Mouse (Mus musculus) limb, embryonic 14.5 days (tissue): Measurements from ENCODE around the gene Id2. TPM values are rescaled to one million over a fixed set of nuclear protein-coding genes. Genes with fewer than 3 reads are reported as not detected.

Experiments used
- ATAC-seq: fragments of 200-750 bp; cut with Nextera tagmentation; 2 replicates; pipeline ENCODE4 v1.8.0; 2017; ENCODE audit warnings: low read depth, moderate number of reproducible peaks, moderate TSS enrichment; ENCODE audit not compliant: low FRiP score
- DNase-seq: peaks from one replicate; pipeline ENCODE4 v3.0.0-alpha.2; 2015; ENCODE audit warnings: low spot score
- H3K27ac ChIP-seq: fragments of 300-500 bp; sonication (generic); replicated peaks from 2 replicates; pipeline ENCODE4 v1.5.1; 2014; ENCODE audit warnings: low read depth, mild to moderate bottlenecking, low read length, moderate library complexity, mixed read lengths
- H3K27me3 ChIP-seq: fragments of 300-500 bp; sonication (generic); 2 replicates; pipeline ENCODE4 v1.6.1; 2014; ENCODE audit warnings: low read length, mixed read lengths; ENCODE audit not compliant: control insufficient read depth, insufficient read depth
- H3K36me3 ChIP-seq: fragments of 300-500 bp; sonication (generic); 2 replicates; pipeline ENCODE4 v1.6.1; 2014; ENCODE audit warnings: mild to moderate bottlenecking, low read length, moderate library complexity, mixed read lengths; ENCODE audit not compliant: control insufficient read depth, insufficient read depth
- H3K4me1 ChIP-seq: fragments of 300-500 bp; sonication (generic); 2 replicates; pipeline ENCODE4 v1.6.1; 2014; ENCODE audit warnings: antibody characterized with exemption, low read length, mixed read lengths; ENCODE audit not compliant: control insufficient read depth, insufficient read depth
- H3K4me2 ChIP-seq: fragments of 300-500 bp; sonication (generic); replicated peaks from 2 replicates; pipeline ENCODE4 v1.6.1; 2014; ENCODE audit warnings: low read depth, mild to moderate bottlenecking, low read length, moderate library complexity; ENCODE audit not compliant: severe bottlenecking
- H3K4me3 ChIP-seq: fragments of 300-500 bp; sonication (generic); replicated peaks from 2 replicates; pipeline ENCODE4 v1.5.1; 2014; ENCODE audit warnings: low read length
- H3K9ac ChIP-seq: fragments of 300-500 bp; sonication (generic); 2 replicates; pipeline ENCODE4 v1.6.1; 2014; ENCODE audit warnings: mild to moderate bottlenecking, low read depth, low read length, moderate library complexity; ENCODE audit not compliant: severe bottlenecking
- H3K9me3 ChIP-seq: fragments of 300-500 bp; sonication (generic); 2 replicates; pipeline ENCODE4 v1.6.1; 2016; ENCODE audit warnings: low read length; ENCODE audit not compliant: control insufficient read depth
- POLR2A ChIP-seq: fragments of 200-500 bp; IDR thresholded peaks from 2 replicates; pipeline ENCODE4 v1.8.0; 2012; ENCODE audit warnings: inconsistent platforms, mild to moderate bottlenecking, moderate library complexity, borderline replicate concordance; ENCODE audit not compliant: insufficient read depth, insufficient read length; ENCODE audit errors: extremely low read depth
- WGBS: fragments of 180-500 bp; shearing (Covaris S2); extraction: QIAGEN DNeasy Blood & Tissue Kit; methylation state at CpG from one replicate; pipeline ENCODE4 v1.1.7; 2014; 5-methylcytosine and 5-hydroxymethylcytosine counted together
- polyA plus RNA-seq, 2 experiments: library from polyadenylated mRNA; depleted of rRNA in 1 of 2; stranded (reverse) in 1 of 2; unstranded in 1 of 2; fragments of >200 nt; fragmentation: Nextera tagmentation in 1 of 2; extraction: Ambion mirVana in 1 of 2; gene quantifications; 2 replicates each; pipeline versions ENCODE4 v1.2.1 to v1.2.3; 2012 to 2014

The Id2 gene
- polyA plus RNA-seq, 2 experiments: 165 to 317 TPM

DNA sequence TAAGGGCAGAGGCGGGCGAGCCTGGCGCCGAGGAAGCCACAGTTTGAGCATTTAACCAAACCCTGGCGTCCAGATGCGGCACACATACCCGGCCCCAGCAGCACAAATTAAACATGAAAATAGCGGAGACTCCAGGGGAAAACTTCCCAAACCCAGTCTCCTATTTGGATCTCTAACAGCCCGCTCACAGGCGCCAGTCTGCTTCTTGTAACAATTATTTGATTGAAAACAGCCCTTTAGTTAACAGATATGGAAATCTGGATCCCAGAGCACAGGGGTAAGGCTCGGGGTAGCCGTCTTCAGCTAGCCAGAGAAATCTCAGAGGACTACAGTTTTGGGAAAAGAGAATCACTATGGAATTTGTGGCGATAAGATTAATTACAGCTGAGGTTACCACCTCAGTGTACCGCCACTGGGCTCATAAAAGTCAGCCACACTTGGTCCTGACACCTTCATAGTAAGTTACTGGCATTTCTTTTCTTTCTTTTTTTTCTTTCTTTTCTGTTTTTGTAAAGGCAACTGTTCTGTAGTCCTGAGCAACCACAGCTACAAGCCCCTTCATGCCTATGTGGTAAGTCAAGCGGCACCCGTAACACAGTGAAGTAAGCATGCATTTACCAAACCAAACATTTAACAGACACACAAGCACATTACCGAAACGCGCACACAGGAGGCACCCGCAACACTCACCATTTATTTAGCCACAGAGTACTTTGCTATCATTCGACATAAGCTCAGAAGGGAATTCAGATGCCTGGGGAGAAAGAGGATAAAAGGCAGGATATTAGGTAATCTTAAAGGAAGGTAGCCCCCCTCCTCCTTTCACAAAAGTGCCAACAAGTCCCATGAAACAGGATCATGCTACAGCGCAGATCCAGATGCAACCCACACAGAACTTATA lies 2.1 kb downstream of the Id2 start:
- no peak for TF ChIP-seq POLR2A
- WGBS: under 1% methylated on average over 22 of the region's 22 CpGs

DNA sequence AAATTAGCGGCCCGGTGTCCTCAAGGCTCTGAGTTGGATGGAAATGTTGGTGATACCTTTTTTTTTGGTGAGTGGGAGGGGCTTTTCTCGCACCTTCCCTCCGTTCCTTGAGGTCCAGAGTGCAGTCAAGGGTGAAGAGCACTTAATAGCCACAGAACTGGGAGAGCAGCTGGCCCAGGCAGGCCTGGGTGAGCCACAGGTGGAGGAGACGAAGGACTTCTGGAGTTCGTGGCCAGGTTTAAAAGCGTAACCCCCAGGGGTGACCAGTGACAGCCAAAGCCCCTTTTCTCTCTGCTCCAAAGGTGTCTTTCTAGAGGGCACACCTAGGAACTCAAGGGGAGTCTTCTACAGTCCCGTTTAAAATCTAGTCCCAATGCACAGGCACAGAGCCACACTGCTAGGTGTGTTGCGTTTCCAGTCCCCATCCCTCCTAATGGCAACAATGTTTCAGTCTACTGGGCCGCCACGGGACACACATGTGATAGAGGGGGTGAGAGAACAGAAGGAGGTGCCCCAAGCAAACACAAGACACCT lies 3.6 kb downstream of the Id2 start:
- no peaks in the 10 kb centered on the region for H3K36me3 ChIP-seq
- ATAC-seq (no peak), DNase-seq (no peak)
- no peak for TF ChIP-seq POLR2A
- H3K4me3 ChIP-seq: peak overlapping the region; percentile 40
- no peaks in the 10 kb centered on the region for H3K9me3 ChIP-seq
- no peaks in the 10 kb centered on the region for H3K27me3 ChIP-seq
- H3K4me1 ChIP-seq: peaks cover 28% of the 10 kb centered on the region
- 11% methylated on average over 11 of the region's 11 CpGs for WGBS
- peak overlapping the region; percentile 65 for H3K4me2 ChIP-seq
- no peak overlapping the region; the same call in 1 of the 2 replicates for H3K27ac ChIP-seq
- peak overlapping the region; percentile 46 for H3K9ac ChIP-seq

More for the DNA sequence above, 2.1 kb downstream of the Id2 start:
- peak overlapping the region; percentile 76 for H3K27ac ChIP-seq
- peak overlapping the region; percentile 95 for H3K4me2 ChIP-seq
- H3K36me3 ChIP-seq: no peaks in the 10 kb centered on the region
- DNase-seq (peak; percentile 77), ATAC-seq (no peak)
- H3K27me3 ChIP-seq: no peaks in the 10 kb centered on the region
- H3K4me1 ChIP-seq: peaks cover 28% of the 10 kb centered on the region
- H3K9me3 ChIP-seq: no peaks in the 10 kb centered on the region
- H3K9ac ChIP-seq: peak overlapping the region; percentile 78
- peak overlapping the region; percentile 84 for H3K4me3 ChIP-seq

DNA sequence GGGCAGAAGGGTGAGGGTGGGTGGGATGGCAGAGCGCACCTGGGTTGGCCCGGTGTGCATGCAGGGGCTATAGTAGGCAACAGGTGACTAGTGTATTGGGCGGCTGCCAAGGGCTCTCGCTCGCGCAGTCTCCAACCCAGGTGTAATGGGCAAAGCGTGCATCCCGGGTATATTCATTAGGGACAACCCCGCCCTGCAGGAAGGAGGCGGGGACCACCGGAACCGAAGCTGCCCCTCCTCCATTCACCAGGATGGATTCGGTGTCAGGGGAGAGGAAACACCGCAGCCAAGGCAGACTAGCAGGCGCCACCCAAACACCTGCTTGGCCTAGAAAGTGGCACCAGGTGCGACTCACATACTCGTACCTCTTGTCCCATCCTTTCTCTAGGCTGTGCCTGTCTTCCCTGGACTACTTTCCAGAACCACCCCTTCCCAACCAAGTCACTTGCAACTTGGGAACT lies 4.2 kb downstream of the Id2 start:
- Histone ChIP-seq H3K36me3 (no peaks in the 10 kb centered on the region), H3K4me2 (peak overlapping the region; percentile 65), H3K4me3 (peak overlapping the region; percentile 40), H3K9me3 (no peaks in the 10 kb centered on the region), H3K27me3 (no peaks in the 10 kb centered on the region), H3K27ac (no peak overlapping the region), H3K9ac (peak overlapping the region; percentile 46; the same call in 1 of the 2 replicates), H3K4me1 (peaks cover 25% of the 10 kb centered on the region)
- ATAC-seq: no peak; the same call in 1 of the 2 replicates
- WGBS: 2% methylated on average over 13 of the region's 17 CpGs
- TF ChIP-seq POLR2A: no peak
- DNase-seq: peak; percentile 63

DNA sequence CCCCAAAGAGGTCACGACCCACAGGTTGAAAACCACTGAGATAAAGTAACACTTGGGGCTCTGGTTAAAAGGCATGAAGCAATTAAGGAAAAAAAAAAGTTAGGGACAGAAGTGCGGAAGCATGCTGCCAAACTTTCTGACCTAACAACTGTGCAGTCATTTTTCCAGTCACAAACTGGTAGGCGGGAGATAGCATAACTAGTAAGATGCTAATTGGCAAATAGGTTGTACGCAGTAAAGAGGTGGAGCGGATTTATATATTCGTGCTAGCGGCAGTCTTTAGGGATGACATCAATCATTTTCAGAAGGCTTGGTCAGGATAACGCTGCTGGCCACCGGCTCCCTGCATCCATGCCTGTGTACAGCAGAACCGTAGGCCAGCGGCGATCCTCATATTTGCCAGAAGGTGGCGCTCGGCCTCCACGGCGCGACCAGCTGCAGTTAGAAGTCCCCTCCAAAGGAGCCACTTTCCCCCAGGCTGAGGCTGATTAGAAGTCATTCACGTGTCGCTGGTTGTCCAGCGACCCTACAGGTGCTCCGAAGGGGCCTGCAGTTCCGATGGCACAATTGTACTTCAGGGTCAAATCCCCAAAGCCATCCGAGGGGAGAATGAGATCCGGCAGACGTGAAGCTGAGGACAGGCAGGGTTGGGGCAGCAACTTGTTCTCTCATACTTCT lies 4.8 kb downstream of the Id2 start:
- no peak for TF ChIP-seq POLR2A
- no peak overlapping the region for H3K27ac ChIP-seq
- 7% methylated on average over 25 of the region's 25 CpGs for WGBS
- ATAC-seq: peak; percentile 57
- no peaks in the 10 kb centered on the region for H3K36me3 ChIP-seq
- peak overlapping the region; percentile 65 for H3K4me2 ChIP-seq
- H3K4me3 ChIP-seq: peak overlapping the region; percentile 40
- H3K4me1 ChIP-seq: peaks cover 20% of the 10 kb centered on the region
- no peaks in the 10 kb centered on the region for H3K9me3 ChIP-seq
- DNase-seq: peak; percentile 83
- no peaks in the 10 kb centered on the region for H3K27me3 ChIP-seq
- peak overlapping the region; percentile 46; the same call in 1 of the 2 replicates for H3K9ac ChIP-seq

DNA sequence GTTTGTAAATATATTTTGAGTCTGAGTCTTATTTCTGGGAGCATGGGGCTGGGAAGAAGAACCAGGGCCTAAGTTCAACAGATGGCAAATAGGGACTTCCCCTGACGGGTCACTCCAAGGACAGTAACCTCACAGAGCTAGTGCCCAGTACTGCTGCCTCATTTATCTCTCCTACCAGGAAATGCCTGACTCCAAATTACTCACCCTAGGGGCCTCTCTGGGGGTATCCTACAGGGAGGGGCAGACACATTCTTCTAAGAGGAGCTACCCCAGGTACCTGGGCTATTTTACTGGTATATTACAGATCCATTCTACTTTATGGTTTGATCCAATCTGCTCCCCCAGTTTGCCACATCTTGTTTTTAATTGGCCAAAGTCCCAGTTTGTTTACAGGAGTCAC lies 7.5 kb downstream of the Id2 start:
- no peak overlapping the region for H3K9ac ChIP-seq
- H3K4me3 ChIP-seq: no peak overlapping the region
- TF ChIP-seq POLR2A: no peak
- H3K4me2 ChIP-seq: no peak overlapping the region
- H3K4me1 ChIP-seq: peaks cover 13% of the 10 kb centered on the region
- 67% methylated on average over 1 of the region's 1 CpGs for WGBS
- DNase-seq (no peak), ATAC-seq (no peak)
- H3K36me3 ChIP-seq: no peaks in the 10 kb centered on the region
- H3K9me3 ChIP-seq: no peaks in the 10 kb centered on the region
- H3K27me3 ChIP-seq: no peaks in the 10 kb centered on the region
- no peak overlapping the region for H3K27ac ChIP-seq
